Mouse (Mus musculus) MEL (cell line): ENCODE data around the gene Ramac.

Experiments used
- CTCF ChIP-seq, 3 experiments: IDR thresholded peaks in 2 of 3; conservative IDR thresholded peaks in 1 of 3; 2 replicates each; pipeline ENCODE4 v1.5.1; 2011 to 2012; ENCODE audit warnings: low read length in 3 of 3, low read depth in 2 of 3, mild to moderate bottlenecking in 2 of 3, improper control_type of control experiment in 1 of 3, inconsistent platforms in 1 of 3, mixed read lengths in 1 of 3, moderate library complexity in 1 of 3; ENCODE audit not compliant: control insufficient read depth in 1 of 3, insufficient read depth in 1 of 3, poor library complexity in 1 of 3, severe bottlenecking in 1 of 3
- POLR2A ChIP-seq, 2 experiments: IDR thresholded peaks; 2 replicates each; pipeline ENCODE4 v1.6.1; 2011 to 2012; ENCODE audit warnings: low read length in 2 of 2, mild to moderate bottlenecking in 2 of 2, control low read depth in 1 of 2, improper control_type of control experiment in 1 of 2, low read depth in 1 of 2, moderate library complexity in 1 of 2; ENCODE audit not compliant: control insufficient read depth in 1 of 2, insufficient read depth in 1 of 2, poor library complexity in 1 of 2
- UBTF ChIP-seq: IDR thresholded peaks from 2 replicates; pipeline ENCODE4 v1.6.1; 2012; ENCODE audit warnings: low read depth, mild to moderate bottlenecking, inconsistent platforms, low read length, improper control_type of control experiment, moderate library complexity, borderline replicate concordance; ENCODE audit not compliant: insufficient read depth

GRCm38 (mm10) chr7:81735300-81736048, 27.3 kb upstream of the Ramac start:
- TF ChIP-seq POLR2A (IDR thresholded peaks at IDR 0.05; ENCODE audit: control insufficient read depth in 1 of 2, insufficient read depth in 1 of 2, low read depth in 1 of 2, low read length in 2 of 2, poor library complexity in 1 of 2) (no peak), CTCF (IDR thresholded peaks at IDR 0.05 in 2 of 3, conservative IDR thresholded peaks at IDR 0.05 in 1 of 3; ENCODE audit: control insufficient read depth in 1 of 3, insufficient read depth in 1 of 3, low read depth in 2 of 3, low read length in 3 of 3, poor library complexity in 1 of 3, severe bottlenecking in 1 of 3) (no peak), UBTF (no peak)
